ENCODE assay signal across 25 mouse cellular contexts in the genomic region with DNA sequence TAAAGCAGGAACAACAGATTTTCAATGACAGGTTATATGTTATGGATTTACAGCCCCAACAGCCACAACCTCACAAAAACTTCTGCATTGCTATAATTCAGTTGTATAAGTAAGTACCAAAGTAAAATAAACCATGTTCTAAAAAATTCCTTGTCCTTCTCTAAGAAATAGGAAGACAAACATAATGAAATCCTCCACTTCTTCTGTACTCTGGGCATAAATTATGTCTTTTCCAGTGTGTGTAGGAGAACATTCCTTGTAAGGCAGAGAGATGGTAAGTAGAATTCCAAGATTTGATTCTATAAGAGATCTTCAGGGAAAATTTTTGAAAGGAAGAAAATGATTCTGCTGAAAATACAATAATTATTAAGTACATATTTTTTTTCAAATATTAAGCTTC.
"Had no signal": no experiment of that assay in that cellular context is flagged by ENCODE, and none has a peak within 500 bp of the region (broad histone marks: within the 10 kb centered on the region; RNA-seq: fewer than 3 reads in every experiment).

No protein-coding gene starts in this region.

- ATAC-seq: hindbrain, embryonic 16.5 days; inflammation-experienced regulatory T-cells, adult 6 months; intestine, embryonic 15.5 days; intestine, postnatal 0 days had no signal

- H3K27ac ChIP-seq: gastrocnemius, adult 2 months; heart, embryonic 10.5 days; hindbrain, embryonic 10.5 days; hindbrain, embryonic 12.5 days; hindbrain, embryonic 14.5 days; intestine, embryonic 15.5 days; limb, embryonic 10.5 days; limb, embryonic 12.5 days; liver, embryonic 13.5 days; liver, embryonic 15.5 days had no signal

- DNase-seq: gastrocnemius, adult 2 months; gastrocnemius, postnatal 10 days; gastrocnemius, postnatal 25 days; heart, adult 18-20 months; heart, postnatal 10 days; heart, postnatal 4 days; kidney, adult 18-20 months; kidney, adult 8-10 months; kidney, postnatal 10 days; kidney, postnatal 25 days; kidney, postnatal 4 days; liver; liver, embryonic 13.5 days had no signal

- H3K4me3 ChIP-seq: gastrocnemius, adult 2 months; heart, embryonic 10.5 days; heart, embryonic 12.5 days; hindbrain, embryonic 10.5 days; hindbrain, embryonic 12.5 days; intestine, embryonic 15.5 days; limb, embryonic 10.5 days; limb, embryonic 12.5 days; liver, embryonic 13.5 days; liver, embryonic 15.5 days had no signal
